Mouse (Mus musculus): ENCODE measurements around the gene Kat5. TPM values are rescaled to one million over a fixed set of nuclear protein-coding genes. Genes with fewer than 3 reads are reported as not detected.

The Kat5 gene
- polyA plus RNA-seq, 1 experiment = 87.3 TPM

GRCm38 (mm10) chr19:5603664-5604063 is 6.4 kb downstream of the Kat5 start:
- TF ChIP-seq CTCF (IDR thresholded peaks at IDR 0.05; ENCODE audit: control insufficient read depth, insufficient read depth, low read length) = no peak
- TF ChIP-seq POLR2A (IDR thresholded peaks at IDR 0.05; ENCODE audit: borderline replicate concordance, control insufficient read depth, low read depth, low read length) = no peak
- no peak overlapping the region for H3K4me3 ChIP-seq (replicated peaks; ENCODE audit: control insufficient read depth, low read depth, low read length)
- WGBS = 75% methylated on average over 7 of the region's 7 CpGs

GRCm38 (mm10) chr19:5601752-5602541 is 8.1 kb downstream of the Kat5 start, which contains the start of gene Rnaseh2c:
Gene Rnaseh2c, plus strand, starts transcription at chr19:5601873.
- WGBS = under 1% methylated on average over 64 of the region's 64 CpGs
- Histone ChIP-seq H3K4me3 (replicated peaks; ENCODE audit: control insufficient read depth, low read depth, low read length) (peak within 1 kb of the TSS; percentile 93), H3K4me1 (ENCODE audit: control insufficient read depth, insufficient read depth, low read length) (peaks cover 7% of the 10 kb centered on the region), H3K27ac (ENCODE audit: control insufficient read depth, insufficient read depth, low read depth, low read length, poor library complexity) (peak within 1 kb of the TSS; percentile 93)
- TF ChIP-seq CTCF (IDR thresholded peaks at IDR 0.05; ENCODE audit: control insufficient read depth, insufficient read depth, low read length) (no peak), POLR2A (IDR thresholded peaks at IDR 0.05; ENCODE audit: borderline replicate concordance, control insufficient read depth, low read depth, low read length) (peak; percentile 87)

More at GRCm38 (mm10) chr19:5603664-5604063, 6.4 kb downstream of the Kat5 start:
- H3K4me1 ChIP-seq (ENCODE audit: control insufficient read depth, insufficient read depth, low read length) = peaks cover 5% of the 10 kb centered on the region
- no peak overlapping the region for H3K27ac ChIP-seq (ENCODE audit: control insufficient read depth, insufficient read depth, low read depth, low read length, poor library complexity)

DNA sequence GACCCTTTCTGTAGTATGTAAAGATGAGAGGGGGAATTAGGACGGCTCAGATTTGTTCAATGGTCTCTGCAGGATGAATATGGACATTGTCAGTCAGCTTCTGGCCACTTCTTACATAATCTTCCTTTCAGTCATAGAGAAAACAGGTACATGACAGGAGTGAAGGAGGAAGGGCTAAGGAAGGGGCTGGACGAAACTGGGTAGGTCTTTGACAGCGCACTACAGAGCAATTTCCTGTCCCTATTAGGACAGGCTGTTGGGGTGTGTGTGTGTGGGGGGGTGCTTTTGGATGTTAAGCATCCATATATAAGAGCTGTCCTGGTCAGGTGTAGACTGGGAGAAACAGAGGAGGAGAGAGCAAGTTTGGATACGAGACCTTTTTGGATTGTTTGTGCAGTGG is 10.8 kb downstream of the Kat5 start:
- Histone ChIP-seq H3K4me1 (ENCODE audit: control insufficient read depth, insufficient read depth, low read length) (peaks cover 7% of the 10 kb centered on the region), H3K4me3 (replicated peaks; ENCODE audit: control insufficient read depth, low read depth, low read length) (no peak overlapping the region), H3K27ac (ENCODE audit: control insufficient read depth, insufficient read depth, low read depth, low read length, poor library complexity) (peak overlapping the region; percentile 43)
- 46% methylated on average over 4 of the region's 4 CpGs for WGBS
- TF ChIP-seq POLR2A (IDR thresholded peaks at IDR 0.05; ENCODE audit: borderline replicate concordance, control insufficient read depth, low read depth, low read length) (no peak), CTCF (IDR thresholded peaks at IDR 0.05; ENCODE audit: control insufficient read depth, insufficient read depth, low read length) (no peak)

GRCm38 (mm10) chr19:5591888-5592287 is 18.1 kb downstream of the Kat5 start:
- Histone ChIP-seq H3K4me1 (ENCODE audit: control insufficient read depth, insufficient read depth, low read length) (no peaks in the 10 kb centered on the region; the same call in 1 of the 2 replicates), H3K27ac (ENCODE audit: control insufficient read depth, insufficient read depth, low read depth, low read length, poor library complexity) (no peak overlapping the region), H3K4me3 (replicated peaks; ENCODE audit: control insufficient read depth, low read depth, low read length) (no peak overlapping the region)
- 38% methylated on average over 6 of the region's 6 CpGs for WGBS
- no peak for TF ChIP-seq POLR2A (IDR thresholded peaks at IDR 0.05; ENCODE audit: borderline replicate concordance, control insufficient read depth, low read depth, low read length)
- no peak for TF ChIP-seq CTCF (IDR thresholded peaks at IDR 0.05; ENCODE audit: control insufficient read depth, insufficient read depth, low read length)

DNA sequence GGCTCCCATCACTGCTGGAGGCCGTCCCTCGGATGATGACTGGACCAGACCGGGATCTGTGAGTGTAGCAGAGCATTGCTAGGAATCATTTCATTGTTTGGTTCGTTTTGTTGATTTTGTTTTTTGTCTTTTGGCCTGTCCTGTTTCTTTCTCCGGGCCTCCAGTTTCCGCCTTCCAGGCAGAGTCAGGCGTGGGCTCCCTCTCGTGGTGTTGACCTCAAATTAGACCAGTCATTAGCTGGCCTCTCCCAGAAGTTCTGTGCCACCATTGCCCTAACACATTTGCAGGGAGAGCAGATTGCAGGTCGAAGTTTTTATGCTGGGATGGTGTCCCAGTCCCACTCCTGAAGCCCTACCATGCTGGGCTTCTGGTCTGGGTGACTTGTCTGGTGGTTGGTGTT is 20.9 kb downstream of the Kat5 start:
- Histone ChIP-seq H3K4me1 (ENCODE audit: control insufficient read depth, insufficient read depth, low read length) (no peaks in the 10 kb centered on the region; the same call in 1 of the 2 replicates), H3K27ac (ENCODE audit: control insufficient read depth, insufficient read depth, low read depth, low read length, poor library complexity) (no peak overlapping the region), H3K4me3 (replicated peaks; ENCODE audit: control insufficient read depth, low read depth, low read length) (no peak overlapping the region)
- TF ChIP-seq CTCF (IDR thresholded peaks at IDR 0.05; ENCODE audit: control insufficient read depth, insufficient read depth, low read length) (peak; percentile 31; the same call in 1 of the 2 replicates), POLR2A (IDR thresholded peaks at IDR 0.05; ENCODE audit: borderline replicate concordance, control insufficient read depth, low read depth, low read length) (no peak)
- WGBS = 67% methylated on average over 9 of the region's 9 CpGs

DNA sequence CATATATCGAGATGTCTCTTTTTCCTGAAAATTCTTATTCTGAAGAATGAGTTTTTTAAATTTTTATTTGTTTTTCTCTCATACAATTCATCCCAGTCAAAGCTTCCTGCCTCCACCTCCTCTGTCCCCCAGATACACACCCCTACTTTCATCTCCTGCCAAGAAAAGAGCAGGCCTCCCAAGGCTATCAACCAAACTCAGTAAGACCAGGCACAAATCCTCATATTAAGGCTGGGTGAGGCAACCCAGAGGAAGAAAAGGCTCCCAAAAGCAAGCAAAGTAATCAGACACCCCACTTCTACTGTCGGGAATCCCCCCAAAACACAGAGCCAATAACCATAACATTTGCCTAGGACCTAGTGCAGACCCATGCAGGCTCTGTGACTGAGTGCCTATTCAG is 28.0 kb downstream of the Kat5 start:
- Histone ChIP-seq H3K27ac (ENCODE audit: control insufficient read depth, insufficient read depth, low read depth, low read length, poor library complexity) (no peak overlapping the region), H3K4me1 (ENCODE audit: control insufficient read depth, insufficient read depth, low read length) (no peaks in the 10 kb centered on the region), H3K4me3 (replicated peaks; ENCODE audit: control insufficient read depth, low read depth, low read length) (no peak overlapping the region)
- 79% methylated on average over 2 of the region's 2 CpGs for WGBS
- TF ChIP-seq POLR2A (IDR thresholded peaks at IDR 0.05; ENCODE audit: borderline replicate concordance, control insufficient read depth, low read depth, low read length) = no peak
- TF ChIP-seq CTCF (IDR thresholded peaks at IDR 0.05; ENCODE audit: control insufficient read depth, insufficient read depth, low read length) = no peak

DNA sequence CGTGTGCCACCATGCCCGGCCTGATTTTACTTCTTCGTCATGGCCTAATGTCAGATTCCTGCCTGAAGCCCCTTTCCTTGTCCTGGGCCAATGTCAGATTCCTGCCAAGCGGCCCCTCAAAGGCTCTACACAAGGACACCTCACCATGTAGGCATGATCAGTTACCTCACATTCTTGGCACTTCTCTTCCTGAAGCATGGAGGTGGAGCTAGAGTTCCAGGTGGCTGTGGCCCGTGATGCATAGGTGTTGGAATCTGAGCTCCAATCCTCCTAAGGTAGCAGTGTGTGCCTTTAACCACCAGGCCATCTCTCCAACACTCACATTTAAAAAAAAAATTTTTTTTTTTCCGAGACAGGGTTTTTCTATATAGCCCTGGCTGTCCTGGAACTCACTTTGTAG is 29.3 kb downstream of the Kat5 start:
- Histone ChIP-seq H3K27ac (ENCODE audit: control insufficient read depth, insufficient read depth, low read depth, low read length, poor library complexity) (no peak overlapping the region), H3K4me3 (replicated peaks; ENCODE audit: control insufficient read depth, low read depth, low read length) (no peak overlapping the region), H3K4me1 (ENCODE audit: control insufficient read depth, insufficient read depth, low read length) (0 out of 2 replicates have a peak, but pooled peaks cover 2% of the 10 kb centered on the region)
- TF ChIP-seq POLR2A (IDR thresholded peaks at IDR 0.05; ENCODE audit: borderline replicate concordance, control insufficient read depth, low read depth, low read length) (no peak), CTCF (IDR thresholded peaks at IDR 0.05; ENCODE audit: control insufficient read depth, insufficient read depth, low read length) (no peak)
- 80% methylated on average over 6 of the region's 6 CpGs for WGBS

DNA sequence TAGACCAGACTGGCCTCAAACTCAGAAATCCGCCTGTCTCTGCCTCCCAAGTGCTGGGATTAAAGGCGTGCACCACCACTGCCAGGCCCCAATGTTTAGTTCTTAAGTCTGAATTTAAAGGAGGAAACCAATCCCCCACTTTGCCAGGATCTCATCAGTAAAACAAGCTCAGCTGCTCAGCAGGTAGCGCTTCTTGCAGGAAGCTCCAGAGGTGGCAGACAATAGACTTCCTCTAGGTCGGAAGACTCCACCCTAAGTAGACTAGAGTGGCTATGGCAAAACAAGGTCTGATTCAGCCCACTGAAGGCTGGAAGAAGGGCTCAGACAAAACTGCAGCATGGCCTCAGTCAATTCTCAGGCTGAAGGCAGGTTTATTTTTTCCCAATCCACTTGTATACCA is 30.1 kb downstream of the Kat5 start:
- H3K4me1 ChIP-seq (ENCODE audit: control insufficient read depth, insufficient read depth, low read length) = 0 out of 2 replicates have a peak, but pooled peaks cover 2% of the 10 kb centered on the region
- WGBS = 75% methylated on average over 4 of the region's 4 CpGs
- H3K27ac ChIP-seq (ENCODE audit: control insufficient read depth, insufficient read depth, low read depth, low read length, poor library complexity) = no peak overlapping the region
- no peak for TF ChIP-seq CTCF (IDR thresholded peaks at IDR 0.05; ENCODE audit: control insufficient read depth, insufficient read depth, low read length)
- TF ChIP-seq POLR2A (IDR thresholded peaks at IDR 0.05; ENCODE audit: borderline replicate concordance, control insufficient read depth, low read depth, low read length) = no peak
- no peak overlapping the region for H3K4me3 ChIP-seq (replicated peaks; ENCODE audit: control insufficient read depth, low read depth, low read length)
